Mouse (Mus musculus) heart, postnatal 10 days (tissue): ENCODE measurements at regions not wholly inside any gene's neighbourhood (a gene's known extent, or its start where the extent isn't known, plus 50 kb on each side); places are given as distances from the start of the nearest gene placed in this dataset.

ENCODE experiments used
- DNase-seq, 2 experiments: peaks; one replicate each; pipeline ENCODE4 v3.0.0; 2021
- intact Hi-C: fragments of 180-260 bp; cut with DNase I; formaldehyde crosslinking; loops from one replicate; pipeline ENCODE4 v1.15.1; 2025

DNA sequence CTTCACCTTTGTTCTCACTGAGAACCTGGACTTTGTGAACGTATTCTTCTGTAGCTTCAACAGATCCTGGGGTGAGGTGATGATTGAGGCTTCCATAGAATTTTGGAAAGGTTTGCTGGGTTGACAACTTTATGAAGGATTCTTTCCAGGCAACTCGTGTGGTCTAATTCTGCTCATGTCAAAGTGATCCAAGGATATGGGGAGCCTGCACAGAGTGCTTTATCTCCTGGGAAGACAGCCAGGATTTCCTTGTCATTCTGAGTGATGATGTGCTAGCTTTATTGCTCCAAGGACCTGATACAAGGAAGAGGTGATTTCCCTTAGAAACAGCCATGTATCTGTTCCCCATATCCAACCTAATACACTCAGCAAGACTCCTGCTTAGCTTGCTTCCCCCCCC, 63.0 kb upstream of the Kif16b start:
- intact Hi-C loops = no loop called here
- DNase-seq = no peak

- peak; percentile 48 to 74 for DNase-seq
- intact Hi-C loops = loop anchor here (1.0 kb wide), 2 partner anchors 107 to 126 kb away; no protein-coding TSS in a partner anchor
Observed at GRCm38 (mm10) chr2:142967250-142967649, 65.9 kb upstream of the Kif16b start.

- intact Hi-C loops = no loop called here
- DNase-seq = no peak
Observed at GRCm38 (mm10) chr2:142980771-142981170, 79.4 kb upstream of the Kif16b start.

DNA sequence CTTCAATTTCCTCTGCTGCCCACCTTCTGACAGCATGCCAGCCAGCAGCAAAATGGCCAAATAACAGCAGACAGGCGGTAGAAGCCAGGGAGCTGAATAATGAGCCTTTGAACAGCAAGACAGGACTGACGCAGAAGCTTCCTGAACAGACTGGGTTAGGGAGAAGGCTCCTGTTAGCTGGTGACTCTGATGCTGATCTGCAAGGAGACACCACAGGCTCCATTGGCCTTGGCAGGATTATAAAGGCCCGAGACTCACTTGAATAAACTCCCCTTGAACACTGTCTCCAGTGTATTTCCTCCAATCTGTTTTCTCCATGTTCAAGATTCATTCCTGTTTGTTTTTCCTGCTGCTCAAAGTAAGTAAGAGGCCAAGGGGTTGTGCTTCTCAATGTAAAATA, 74.1 kb upstream of the Snrpb2 start:
- DNase-seq = no peak
- intact Hi-C loops = no loop called here

DNA sequence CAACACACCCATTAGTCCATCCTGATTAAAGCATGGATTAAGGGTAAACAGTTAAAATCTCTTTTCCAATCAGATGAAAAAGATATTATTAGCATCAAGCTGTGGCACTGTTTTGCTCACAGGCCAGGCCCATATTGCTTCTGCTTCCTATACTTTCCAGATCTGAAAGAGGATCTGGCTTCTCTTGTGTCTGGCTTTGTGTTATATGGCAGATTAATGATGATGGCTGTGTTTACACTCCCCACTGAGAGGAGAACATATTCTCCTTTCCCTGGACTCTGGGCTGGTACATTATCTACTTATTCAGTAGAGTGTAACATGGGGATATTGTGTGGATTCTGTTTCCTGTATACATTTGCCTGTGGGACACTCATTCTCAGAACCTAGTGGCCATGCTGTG, 66.8 kb upstream of the Snrpb2 start:
- DNase-seq = no peak
- intact Hi-C loops = no loop called here

DNA sequence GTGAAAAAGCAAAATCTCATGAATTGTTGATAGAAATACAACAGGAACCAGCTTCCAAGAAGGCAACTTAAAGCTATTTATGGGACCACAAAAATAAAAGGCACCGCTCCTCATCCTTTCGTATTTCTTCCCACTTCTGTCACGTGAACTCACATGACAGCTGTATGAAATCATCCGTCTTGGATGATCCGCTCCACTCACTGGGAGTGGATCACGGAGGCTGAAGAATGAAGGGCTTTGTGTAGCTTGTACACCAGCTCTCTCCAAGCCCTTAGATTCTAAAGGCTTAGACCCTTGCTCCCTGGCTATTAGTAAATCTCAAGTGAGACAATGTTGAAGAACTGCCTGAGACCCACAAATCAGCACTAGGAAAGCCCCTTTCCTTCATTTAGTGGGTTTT, 60.0 kb upstream of the Snrpb2 start:
- DNase-seq = no peak
- intact Hi-C loops = no loop called here

DNA sequence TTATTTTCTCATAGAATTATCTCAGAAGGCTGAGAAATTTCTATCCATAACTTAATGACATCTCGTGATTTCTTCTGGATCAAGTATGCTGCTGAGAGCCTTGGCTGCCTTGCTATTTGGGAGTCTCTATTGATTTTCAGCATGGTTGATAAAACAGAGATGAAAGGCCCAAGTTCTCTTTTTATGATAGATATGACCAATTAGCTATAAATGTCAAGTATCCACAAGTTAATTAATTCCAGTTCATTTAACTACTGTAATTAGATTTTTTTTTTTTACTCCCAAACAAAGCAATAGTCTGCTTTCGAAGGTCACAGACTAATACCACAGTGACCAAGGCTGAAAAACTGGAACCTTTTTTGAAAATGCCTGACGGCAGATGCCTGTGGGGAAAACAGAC, 59.5 kb upstream of the Snrpb2 start:
- no peak for DNase-seq
- intact Hi-C loops = no loop called here

DNA sequence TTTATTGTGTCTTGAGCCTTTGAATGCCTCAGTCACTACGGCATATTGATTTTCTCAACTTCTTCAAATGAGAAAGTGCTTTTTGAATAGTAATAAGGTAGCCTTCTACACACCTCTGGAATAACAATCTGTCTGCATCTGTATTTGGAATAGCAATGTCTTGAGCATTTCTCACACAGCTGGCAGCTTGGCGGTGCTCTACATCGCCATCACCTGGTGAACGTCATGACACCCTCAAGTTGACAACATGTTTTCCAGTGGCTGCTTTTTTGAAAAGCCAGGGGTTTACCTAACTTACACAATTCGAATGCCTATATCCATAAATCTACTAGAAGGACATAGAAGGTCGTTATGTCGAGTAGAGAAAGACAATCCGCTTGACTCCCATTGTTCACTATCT, 51.5 kb upstream of the Snrpb2 start:
- DNase-seq = no peak
- intact Hi-C loops = no loop called here
